Mouse (Mus musculus) splenic B cell, adult 2 months (primary cell): Measurements from ENCODE around the gene Slc35e3.

Experiments used
- DNase-seq: peaks from one replicate; pipeline ENCODE4 v3.0.0-alpha.2; 2011; ENCODE audit warnings: low read depth, low spot score
- H3K27me3 ChIP-seq: 2 replicates; pipeline ENCODE4 v1.6.1; 2012; ENCODE audit warnings: mild to moderate bottlenecking, low read length, moderate library complexity, mixed read lengths; ENCODE audit not compliant: control insufficient read depth, poor library complexity, insufficient read depth, severe bottlenecking
- H3K36me3 ChIP-seq: 2 replicates; pipeline ENCODE4 v1.6.1; 2012; ENCODE audit warnings: mild to moderate bottlenecking, low read length, moderate library complexity, mixed read lengths; ENCODE audit not compliant: control insufficient read depth, poor library complexity, insufficient read depth, severe bottlenecking

Slc35e3 gene

GRCm38 (mm10) chr10:117694255-117694953 is 51.8 kb downstream of the Slc35e3 start:
- Histone ChIP-seq H3K36me3 (peaks cover 28% of the 10 kb centered on the region), H3K27me3 (no peaks in the 10 kb centered on the region)
- DNase-seq: no peak

DNA sequence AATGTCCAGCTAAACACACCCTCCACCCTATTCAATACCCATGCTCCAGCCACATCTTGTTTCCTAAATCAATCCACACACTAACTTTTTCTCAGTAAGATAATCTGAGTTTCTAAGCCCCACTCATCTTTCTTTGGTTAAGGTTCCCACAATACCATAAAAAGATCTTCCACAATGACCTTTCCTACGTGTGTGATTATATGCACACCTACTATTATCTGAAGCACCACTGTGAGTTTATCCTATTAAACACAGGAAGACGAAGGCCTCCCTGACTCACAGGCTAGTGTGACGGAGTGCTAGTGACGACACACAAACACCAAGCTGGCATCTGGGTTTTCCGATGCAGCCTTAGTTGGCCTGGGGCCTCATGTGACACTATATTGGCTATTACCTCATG is 53.2 kb downstream of the Slc35e3 start:
- H3K36me3 ChIP-seq: peaks cover 28% of the 10 kb centered on the region
- no peak for DNase-seq

GRCm38 (mm10) chr10:117692173-117692572 is 54.0 kb downstream of the Slc35e3 start:
- H3K36me3 ChIP-seq: peaks cover 28% of the 10 kb centered on the region
- no peak for DNase-seq
- no peaks in the 10 kb centered on the region for H3K27me3 ChIP-seq

More for the DNA sequence above, 53.2 kb downstream of the Slc35e3 start:
- H3K27me3 ChIP-seq: no peaks in the 10 kb centered on the region

- Histone ChIP-seq H3K36me3 (peaks cover 26% of the 10 kb centered on the region), H3K27me3 (no peaks in the 10 kb centered on the region)
- DNase-seq: no peak
These were observed 54.7 kb downstream of the Slc35e3 start for GRCm38 (mm10) chr10:117691389-117691968.

- DNase-seq: no peak
- peaks cover 27% of the 10 kb centered on the region for H3K36me3 ChIP-seq
These were observed 55.3 kb downstream of the Slc35e3 start for GRCm38 (mm10) chr10:117690770-117691296.

DNA sequence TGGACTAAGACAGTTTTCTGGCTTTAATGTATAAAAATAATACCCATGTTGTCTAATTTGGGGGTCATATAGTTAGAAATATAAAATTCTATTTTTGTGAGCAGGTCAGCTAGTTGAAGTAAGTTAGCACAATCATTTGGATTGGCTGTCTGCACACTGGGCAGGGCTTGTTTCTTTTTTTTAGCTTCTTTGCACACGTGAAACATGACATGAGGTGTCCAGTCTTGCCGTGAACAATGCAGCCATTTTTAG is 56.1 kb downstream of the Slc35e3 start:
- Histone ChIP-seq H3K27me3 (no peaks in the 10 kb centered on the region), H3K36me3 (peaks cover 28% of the 10 kb centered on the region)
- no peak for DNase-seq

More at GRCm38 (mm10) chr10:117690770-117691296, 55.3 kb downstream of the Slc35e3 start:
- H3K27me3 ChIP-seq: no peaks in the 10 kb centered on the region

DNA sequence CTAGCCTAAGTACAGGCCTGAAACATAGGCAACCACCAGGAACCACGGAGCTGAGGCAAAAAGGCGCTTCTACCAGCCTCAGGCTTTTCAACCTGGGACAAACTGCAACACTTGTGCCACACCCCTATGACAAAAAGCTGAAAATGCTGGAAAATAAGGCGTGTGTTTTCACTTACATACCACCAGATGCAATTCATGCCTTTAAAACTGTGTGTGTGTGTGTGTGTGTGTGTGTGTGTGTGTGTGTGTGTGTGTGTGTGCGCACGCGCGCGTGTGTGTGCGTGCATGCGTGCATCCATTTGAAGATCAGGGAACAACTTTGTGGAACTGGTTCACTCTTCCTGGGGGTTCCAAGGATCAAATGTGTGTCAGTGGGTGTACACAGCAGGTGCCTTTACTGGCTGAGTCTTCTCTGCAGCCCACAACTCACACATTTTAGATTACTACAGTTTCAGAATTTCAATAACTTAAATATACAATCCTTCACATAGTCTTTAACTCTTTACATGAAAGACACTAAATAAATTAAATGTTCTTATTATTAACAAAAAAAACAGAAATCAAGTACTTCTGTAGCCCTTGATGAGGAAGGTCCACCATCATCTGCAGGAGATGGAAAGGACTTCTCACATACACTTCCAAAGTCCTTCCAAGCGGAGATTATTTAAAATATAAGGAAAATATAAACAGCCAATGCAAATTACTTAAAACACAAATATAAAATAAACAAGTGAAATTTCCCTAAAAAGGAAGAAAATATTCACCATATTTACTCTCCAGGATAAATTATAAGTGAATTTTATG is 56.7 kb downstream of the Slc35e3 start:
- peaks cover 32% of the 10 kb centered on the region for H3K36me3 ChIP-seq

GRCm38 (mm10) chr10:117688204-117689151 is 57.7 kb downstream of the Slc35e3 start:
- Histone ChIP-seq H3K36me3 (peaks cover 35% of the 10 kb centered on the region), H3K27me3 (no peaks in the 10 kb centered on the region)
- DNase-seq: peak; percentile 62

More for the DNA sequence above, 56.7 kb downstream of the Slc35e3 start:
- H3K27me3 ChIP-seq: no peaks in the 10 kb centered on the region
- DNase-seq: no peak

DNA sequence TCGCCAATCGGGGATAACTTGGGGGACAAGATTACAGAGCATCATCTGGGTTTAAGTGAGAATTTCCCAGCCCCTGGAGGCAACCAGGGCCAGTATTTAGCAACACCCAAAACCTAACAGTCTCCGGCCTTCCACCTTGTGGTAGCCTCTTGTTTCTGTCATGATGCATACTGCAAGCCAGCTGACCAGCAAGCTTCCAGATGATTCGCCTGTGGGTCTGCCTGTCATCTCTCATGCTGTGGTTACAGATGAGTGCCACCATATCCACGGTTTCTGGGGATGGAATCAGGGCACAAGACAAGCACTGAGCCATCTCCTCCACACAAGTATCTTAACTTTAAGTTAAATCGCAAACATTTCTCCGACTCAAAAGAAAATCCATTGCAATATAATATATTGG is 58.6 kb downstream of the Slc35e3 start:
- DNase-seq: no peak
- Histone ChIP-seq H3K36me3 (peaks cover 32% of the 10 kb centered on the region), H3K27me3 (no peaks in the 10 kb centered on the region)

DNA sequence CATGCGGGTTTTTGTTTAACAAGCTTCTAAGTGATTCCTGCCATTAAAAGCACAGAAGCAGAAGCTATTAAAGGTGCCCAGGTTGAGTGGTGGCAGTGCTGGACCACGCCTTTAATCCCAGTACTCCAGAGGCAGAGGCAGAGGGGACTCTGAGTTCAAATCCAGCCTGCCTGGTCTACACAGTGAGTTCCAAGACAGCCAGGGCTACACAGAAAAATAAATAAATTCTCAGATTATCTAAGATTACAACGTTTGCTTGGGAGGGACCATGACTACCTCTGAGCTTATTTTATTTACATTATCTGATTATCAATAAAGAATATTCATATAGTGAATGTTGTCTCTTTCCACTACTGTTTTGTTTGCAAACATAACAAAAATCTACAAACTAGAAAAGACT is 59.1 kb downstream of the Slc35e3 start:
- no peak for DNase-seq
- Histone ChIP-seq H3K36me3 (peaks cover 32% of the 10 kb centered on the region), H3K27me3 (no peaks in the 10 kb centered on the region)

DNA sequence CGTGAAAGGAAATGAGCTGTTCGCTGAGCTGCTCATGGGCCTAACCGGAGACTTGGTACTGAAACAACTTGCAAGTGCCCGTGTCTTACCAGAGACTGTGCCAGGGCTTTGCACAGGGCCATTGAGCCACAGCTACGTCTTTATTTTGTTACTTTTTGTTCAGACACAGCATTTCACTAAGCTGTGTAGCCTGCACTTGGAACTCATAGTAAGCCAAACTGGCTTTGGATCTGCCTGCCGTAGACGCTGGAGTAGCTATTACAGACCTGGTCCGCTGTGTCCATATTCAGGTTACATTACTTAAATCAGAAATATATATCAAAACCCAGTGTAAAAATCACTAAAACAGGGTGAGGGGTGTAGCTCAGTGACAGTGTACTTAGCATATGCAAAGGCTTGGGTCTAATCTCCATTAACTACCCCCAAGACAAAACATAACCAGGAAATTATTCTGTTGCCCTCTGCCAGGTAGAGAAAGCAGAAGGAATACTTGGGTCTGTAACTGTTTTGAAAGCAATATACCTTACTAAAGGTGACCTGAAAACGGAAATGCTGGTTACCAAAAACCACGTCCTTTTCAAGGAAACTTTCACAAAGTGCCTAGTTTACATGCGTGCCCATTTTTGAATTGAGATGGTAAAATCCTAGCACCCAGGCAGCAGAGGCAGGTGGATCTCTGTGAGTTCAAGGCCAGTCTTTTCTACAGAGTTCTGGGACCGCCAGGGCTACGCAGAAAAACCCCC is 60.1 kb downstream of the Slc35e3 start:
- no peaks in the 10 kb centered on the region for H3K27me3 ChIP-seq
- H3K36me3 ChIP-seq: peaks cover 34% of the 10 kb centered on the region
- no peak for DNase-seq

DNA sequence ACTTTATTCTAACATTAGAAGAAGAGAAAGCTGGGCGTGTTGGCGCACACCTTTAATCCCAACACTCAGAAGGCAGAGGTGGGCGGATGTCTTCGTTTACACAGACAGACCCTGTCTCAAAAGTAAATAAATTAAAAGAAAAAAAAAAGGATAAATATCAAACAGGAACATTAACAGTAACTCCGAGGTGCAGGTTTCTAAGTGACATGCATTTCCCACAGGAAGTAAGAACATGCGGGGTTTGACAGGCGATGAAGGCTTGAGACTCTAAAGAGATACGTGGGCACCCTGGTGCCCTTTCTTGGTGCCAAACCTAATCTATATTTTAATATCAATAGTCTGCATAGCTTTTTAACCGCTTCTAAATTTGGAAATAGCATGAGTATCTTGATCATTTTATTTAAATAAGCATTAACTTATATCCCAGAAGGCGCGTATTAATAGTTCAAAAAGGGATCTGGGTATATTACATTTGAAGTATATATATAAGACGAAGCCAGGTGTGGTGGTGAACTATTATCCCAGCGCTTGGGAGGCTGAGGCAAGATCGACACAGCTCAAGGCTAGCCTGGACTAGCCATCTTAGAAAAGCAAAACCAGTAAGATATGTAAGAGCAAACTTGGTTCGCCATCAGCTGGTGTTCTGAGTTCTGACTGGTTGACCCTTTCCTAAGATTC is 60.9 kb downstream of the Slc35e3 start:
- H3K27me3 ChIP-seq: no peaks in the 10 kb centered on the region
- DNase-seq: no peak
- H3K36me3 ChIP-seq: peaks cover 30% of the 10 kb centered on the region
